8 mouse cellular contexts compared by ENCODE assay signal in genomic region chr9:48675151-48675790, GRCm38 (mm10).
A peak's percentile ranks its signal among the peaks of the same experiment; 100 is the strongest.
DNase-seq lines count a peak whose midpoint lies in the region; ATAC-seq and TF ChIP-seq lines count a peak whose summit lies in the region.

No protein-coding gene starts in this region.

- no peak overlapping the region for H3K4me3 ChIP-seq in forebrain, embryonic 13.5 days
- H3K4me3 ChIP-seq in neural tube, embryonic 12.5 days: no peak overlapping the region
- no peak overlapping the region for H3K4me3 ChIP-seq in intestine, postnatal 0 days (ENCODE audit: low read depth, low read length)

- WGBS in forebrain, embryonic 13.5 days: 4% methylated on average over 11 of the region's 11 CpGs
- 9% methylated on average over 11 of the region's 11 CpGs for WGBS in neural tube, embryonic 12.5 days
- WGBS in intestine, postnatal 0 days: 29% methylated on average over 11 of the region's 11 CpGs

- DNase-seq in frontal cortex, adult 2 months (ENCODE audit: extremely low spot score in 1 of 2, low spot score in 1 of 2): peak; percentile 38 to 48
- no peak for DNase-seq in frontal cortex, postnatal 10 days (ENCODE audit: low spot score in 2 of 2)
- DNase-seq in Muller cell, postnatal 12 days (ENCODE audit: inconsistent ontology term): peak; percentile 90
- DNase-seq in kidney, postnatal 25 days: peak; percentile 59 to 83
- DNase-seq in thymus, postnatal 36 days: no peak

- no peak overlapping the region for H3K27ac ChIP-seq in forebrain, embryonic 13.5 days
- no peak overlapping the region for H3K27ac ChIP-seq in neural tube, embryonic 12.5 days
- no peak overlapping the region for H3K27ac ChIP-seq in intestine, postnatal 0 days (ENCODE audit: low read depth, low read length)

- peaks cover 69% of the 10 kb centered on the region for H3K4me1 ChIP-seq in forebrain, embryonic 13.5 days
- H3K4me1 ChIP-seq in neural tube, embryonic 12.5 days: peaks cover 55% of the 10 kb centered on the region
- no peaks in the 10 kb centered on the region; the same call in 1 of the 2 replicates for H3K4me1 ChIP-seq in intestine, postnatal 0 days (replicated peaks; ENCODE audit: control insufficient read depth, insufficient read depth, low read length)

- H3K9me3 ChIP-seq in forebrain, embryonic 13.5 days (replicated peaks): no peaks in the 10 kb centered on the region
- no peaks in the 10 kb centered on the region for H3K9me3 ChIP-seq in neural tube, embryonic 12.5 days
- H3K9me3 ChIP-seq in intestine, postnatal 0 days (ENCODE audit: control insufficient read depth): no peaks in the 10 kb centered on the region

- H3K4me2 ChIP-seq in forebrain, embryonic 13.5 days: no peak overlapping the region
- 0 out of 2 replicates have a peak overlapping the region, but pooled peaks have one; percentile 14 for H3K4me2 ChIP-seq in neural tube, embryonic 12.5 days (replicated peaks)
- H3K4me2 ChIP-seq in intestine, postnatal 0 days (replicated peaks; ENCODE audit: low read depth): no peak overlapping the region

- H3K27me3 ChIP-seq in forebrain, embryonic 13.5 days: peaks cover 68% of the 10 kb centered on the region
- H3K27me3 ChIP-seq in neural tube, embryonic 12.5 days (replicated peaks): peaks cover 18% of the 10 kb centered on the region; the same call in 1 of the 2 replicates
- no peaks in the 10 kb centered on the region for H3K27me3 ChIP-seq in intestine, postnatal 0 days (replicated peaks; ENCODE audit: control insufficient read depth, insufficient read depth, low read length)

- H3K9ac ChIP-seq in forebrain, embryonic 13.5 days: no peak overlapping the region
- no peak overlapping the region for H3K9ac ChIP-seq in neural tube, embryonic 12.5 days
- no peak overlapping the region for H3K9ac ChIP-seq in intestine, postnatal 0 days (ENCODE audit: low read depth, low read length)

- peak; percentile 28; the same call in 1 of the 2 replicates for ATAC-seq in forebrain, embryonic 13.5 days
- no peak for ATAC-seq in neural tube, embryonic 12.5 days (ENCODE audit: low FRiP score, low read depth)
- ATAC-seq in intestine, postnatal 0 days: no peak

- H3K36me3 ChIP-seq in forebrain, embryonic 13.5 days (ENCODE audit: poor library complexity, severe bottlenecking): no peaks in the 10 kb centered on the region
- H3K36me3 ChIP-seq in neural tube, embryonic 12.5 days: no peaks in the 10 kb centered on the region
- no peaks in the 10 kb centered on the region for H3K36me3 ChIP-seq in intestine, postnatal 0 days (ENCODE audit: control insufficient read depth, insufficient read depth)

- TF ChIP-seq CTCF in intestine, postnatal 0 days (IDR thresholded peaks at IDR 0.05; ENCODE audit: low read depth): no peak

Comparison
In these comparisons a context has a peak if more than half of its experiments do, and no peak if none do; other contexts are left out.
1. DNase-seq: peak in frontal cortex, adult 2 months (2 of 2), Muller cell, postnatal 12 days (single experiment) and kidney, postnatal 25 days (2 of 2); none in frontal cortex, postnatal 10 days (0 of 2) and thymus, postnatal 36 days (0 of 2).